ENCODE assay signal across 8 mouse cellular contexts in the genomic region with DNA sequence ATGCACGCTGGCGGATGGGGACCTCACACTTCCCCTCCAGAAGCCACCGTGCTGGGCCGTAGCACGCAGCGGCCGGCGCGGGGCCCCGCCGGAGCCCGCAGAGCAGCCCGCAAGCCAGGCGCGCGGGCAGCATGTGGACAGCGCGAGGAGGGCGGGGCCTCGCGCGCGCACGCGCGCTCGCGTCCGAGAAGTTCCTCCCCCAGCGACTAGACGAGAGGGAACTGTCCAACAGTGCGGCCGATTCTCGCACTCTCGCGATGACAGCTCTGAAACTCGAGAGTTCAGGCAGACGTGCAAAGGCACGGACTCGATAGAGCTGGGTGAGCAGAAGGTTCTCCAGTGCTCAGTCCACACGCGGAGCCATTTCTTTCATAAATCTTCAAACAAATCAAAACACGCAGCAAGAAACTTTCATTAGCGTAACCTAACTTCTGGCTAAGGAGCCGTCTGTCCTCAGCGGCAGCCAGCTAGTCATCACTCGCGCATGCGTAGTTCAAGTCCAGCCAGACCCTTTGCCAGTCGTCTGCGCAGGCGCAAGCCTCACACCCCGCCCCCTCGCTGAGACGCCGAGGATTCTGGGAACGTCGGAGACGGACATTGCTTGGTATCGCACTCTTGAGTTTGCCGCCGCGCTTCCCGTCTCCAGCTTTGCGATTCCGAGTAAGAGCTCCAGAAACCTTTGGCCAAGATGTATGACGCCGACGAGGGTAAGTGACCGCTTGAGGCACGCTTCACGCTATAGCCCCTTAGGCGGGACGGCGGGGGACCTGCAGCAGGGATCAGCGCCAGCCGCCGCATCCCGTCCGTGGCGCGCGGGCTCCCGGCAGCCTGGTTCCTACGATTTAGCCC. TPM values are rescaled to one million over a fixed set of nuclear protein-coding genes. Genes with fewer than 3 reads are reported as not detected.
A peak's percentile ranks its signal among the peaks of the same experiment; 100 is the strongest.
DNase-seq lines count a peak whose midpoint lies in the region; ATAC-seq lines count a peak whose summit lies in the region.

Gene Noa1 (minus strand): TSS at position 161 of the 849 bp plus-strand sequence.
Gene Polr2b (plus strand): TSS at position 224 of the 849 bp plus-strand sequence.

- H3K4me3 ChIP-seq in lung, embryonic 16.5 days (ENCODE audit: low read length) = peak within 1 kb of the TSS; percentile 78

- H3K9me3 ChIP-seq in lung, embryonic 16.5 days (ENCODE audit: control insufficient read depth, low read length) = no peaks in the 10 kb centered on the region

- H3K27me3 ChIP-seq in lung, embryonic 16.5 days (ENCODE audit: control insufficient read depth, insufficient read depth, low read depth, low read length) = no peaks in the 10 kb centered on the region

- H3K4me2 ChIP-seq in lung, embryonic 16.5 days (ENCODE audit: low read depth, low read length) = peak within 1 kb of the TSS; percentile 97

- peak within 1 kb of the TSS; percentile 96 for H3K27ac ChIP-seq in lung, embryonic 16.5 days (ENCODE audit: low read length)

- peak within 1 kb of the TSS; percentile 84 for H3K9ac ChIP-seq in lung, embryonic 16.5 days (ENCODE audit: low read length)

- WGBS in lung, embryonic 16.5 days = under 1% methylated on average over 85 of the region's 85 CpGs

- ATAC-seq in hematopoietic stem cell, adult 5-6 weeks (replicated peaks in 1 of 2; ENCODE audit: insufficient read depth in 1 of 2, low FRiP score in 2 of 2, low TSS enrichment in 1 of 2, low read depth in 1 of 2, poor library complexity in 2 of 2, severe bottlenecking in 2 of 2) = peak; percentile 92
- peak; percentile 97 for ATAC-seq in lung, embryonic 16.5 days (ENCODE audit: low read depth)

- H3K4me1 ChIP-seq in lung, embryonic 16.5 days (replicated peaks; ENCODE audit: control insufficient read depth, insufficient read depth, low read length) = peaks cover 19% of the 10 kb centered on the region

- H3K36me3 ChIP-seq in lung, embryonic 16.5 days (ENCODE audit: control insufficient read depth, insufficient read depth, low read length) = peaks cover 20% of the 10 kb centered on the region

- DNase-seq in MEL-GATA-1-ER (ENCODE audit: extremely low read depth, low read depth) = peak; percentile 94
- peak; percentile 99 for DNase-seq in cerebellum, adult 8-10 months
- DNase-seq in forelimb bud, embryonic 11.5 days (ENCODE audit: low read depth, low spot score) = peak; percentile 100
- DNase-seq in layer of hippocampus, adult 9-10 months (ENCODE audit: low spot score) = peak; percentile 97
- DNase-seq in ovary, postnatal 10 days (ENCODE audit: low spot score) = peak; percentile 99
- DNase-seq in thymus, postnatal 10 days (ENCODE audit: low spot score in 2 of 2) = peak; percentile 97 to 99

RNA-seq across cellular contexts. Expression of gene Noa1, which starts in this region (rescaled TPM):
- 16.6 and 26.0 TPM in 2 replicates for total RNA-seq in hematopoietic stem cell, adult 5-6 weeks (2017)
- polyA plus RNA-seq in lung, embryonic 16.5 days (2015; fragmentation: Nextera tagmentation; extraction: Ambion mirVana) = 21.5 and 25.8 TPM in 2 replicates

RNA-seq across cellular contexts. Expression of gene Polr2b, which starts in this region (rescaled TPM):
- total RNA-seq in hematopoietic stem cell, adult 5-6 weeks (2017) = 139 and 180 TPM in 2 replicates
- polyA plus RNA-seq in lung, embryonic 16.5 days (2015; fragmentation: Nextera tagmentation; extraction: Ambion mirVana) = 56.2 and 60.9 TPM in 2 replicates

Comparison
In these comparisons a context has a peak if more than half of its experiments do, and no peak if none do; other contexts are left out.
1. Peak in every context shown above with its lines: DNase-seq, ATAC-seq, H3K4me3 ChIP-seq and H3K27ac ChIP-seq.